Mouse (Mus musculus) thymus, adult 2 months (tissue): ENCODE measurements at regions not wholly inside any gene's neighbourhood (a gene's known extent, or its start where the extent isn't known, plus 50 kb on each side); places are given as distances from the start of the nearest gene placed in this dataset.

Experiments used
- CTCF ChIP-seq: fragments of 200-500 bp; IDR thresholded peaks from 2 replicates; pipeline ENCODE4 v1.5.1; 2012; ENCODE audit warnings: mild to moderate bottlenecking, control low read depth, low read length, moderate library complexity, borderline replicate concordance; ENCODE audit not compliant: control insufficient read depth, poor library complexity, insufficient read depth; ENCODE audit errors: extremely low read depth
- POLR2A ChIP-seq: fragments of 200-500 bp; IDR thresholded peaks from 2 replicates; pipeline ENCODE4 v1.6.1; 2012; ENCODE audit warnings: mild to moderate bottlenecking, low read length, control low read depth, moderate library complexity; ENCODE audit not compliant: control insufficient read depth, poor library complexity, insufficient read depth; ENCODE audit errors: extremely low read depth

DNA sequence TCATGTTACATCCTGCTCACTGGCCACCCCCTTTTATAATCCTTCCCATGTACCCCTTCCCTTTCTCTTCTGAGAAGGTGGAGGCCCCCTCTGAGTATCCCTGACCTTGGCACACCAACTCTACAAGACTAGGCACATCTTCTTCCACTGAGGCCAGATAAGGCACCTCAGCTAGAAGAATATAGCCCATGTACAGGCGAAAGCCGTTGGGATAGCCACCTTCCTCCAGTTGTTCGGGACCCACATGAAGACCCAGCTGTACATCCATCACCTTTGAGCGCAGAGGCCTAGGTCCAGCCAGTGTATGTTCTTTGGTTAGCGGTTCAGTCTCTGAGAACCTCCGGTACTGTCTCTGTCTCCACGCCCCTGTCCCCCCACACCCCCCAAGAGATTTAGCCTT is 189.9 kb downstream of the Spry2 start:
- TF ChIP-seq CTCF (no peak), POLR2A (no peak)
